Mouse (Mus musculus) myocyte (in vitro differentiated cells): Measurements from ENCODE around the gene Bglap.
"Not testable (repeated sequence)": the region's sequence is repeated elsewhere in the genome, so short reads cannot be mapped to it uniquely, and the experiment has no call there.

ENCODE experiments used
- CEBPB ChIP-seq: IDR thresholded peaks from 2 replicates; pipeline ENCODE4 v1.6.1; 2011; ENCODE audit warnings: mild to moderate bottlenecking, moderate library complexity; ENCODE audit not compliant: poor library complexity, insufficient read depth, severe bottlenecking
- E2F4 ChIP-seq: IDR thresholded peaks from one replicate; pipeline ENCODE4 v1.6.1; 2011; ENCODE audit warnings: mild to moderate bottlenecking, control low read depth, moderate library complexity; ENCODE audit not compliant: insufficient read depth
- MAX ChIP-seq: IDR thresholded peaks from one replicate; pipeline ENCODE4 v1.6.1; 2011; ENCODE audit warnings: low read depth, mild to moderate bottlenecking, control low read depth
- MYOD1 ChIP-seq, 3 experiments: IDR thresholded peaks; one replicate each; pipeline ENCODE4 v1.6.1; 2011; ENCODE audit warnings: control low read depth in 2 of 3, low read depth in 2 of 3, mild to moderate bottlenecking in 2 of 3, moderate library complexity in 1 of 3; ENCODE audit not compliant: insufficient read length in 2 of 3, control insufficient read depth in 1 of 3
- MYOG ChIP-seq, 3 experiments: IDR thresholded peaks; one replicate each; pipeline ENCODE4 v1.6.1; 2011; ENCODE audit warnings: control low read depth in 2 of 3, low read depth in 2 of 3, mild to moderate bottlenecking in 2 of 3; ENCODE audit not compliant: insufficient read length in 2 of 3, control insufficient read depth in 1 of 3, insufficient read depth in 1 of 3
- POLR2A ChIP-seq: IDR thresholded peaks from one replicate; pipeline ENCODE4 v1.6.1; 2011; ENCODE audit warnings: low read depth, mild to moderate bottlenecking, control low read depth, moderate library complexity; ENCODE audit not compliant: insufficient read length
- POLR2AphosphoS2 ChIP-seq: IDR thresholded peaks from one replicate; pipeline ENCODE4 v1.6.1; 2011; ENCODE audit warnings: low read depth, control low read depth; ENCODE audit not compliant: insufficient read length
- SRF ChIP-seq: IDR thresholded peaks from one replicate; pipeline ENCODE4 v1.6.1; 2011; ENCODE audit warnings: low read depth; ENCODE audit not compliant: control insufficient read depth, insufficient read length
- TCF12 ChIP-seq: IDR thresholded peaks from one replicate; pipeline ENCODE4 v1.6.1; 2011; ENCODE audit warnings: mild to moderate bottlenecking, control low read depth; ENCODE audit not compliant: poor library complexity, insufficient read depth, severe bottlenecking
- USF1 ChIP-seq: IDR thresholded peaks from one replicate; pipeline ENCODE4 v1.6.1; 2011; ENCODE audit warnings: low read depth, mild to moderate bottlenecking, control low read depth, moderate library complexity

DNA sequence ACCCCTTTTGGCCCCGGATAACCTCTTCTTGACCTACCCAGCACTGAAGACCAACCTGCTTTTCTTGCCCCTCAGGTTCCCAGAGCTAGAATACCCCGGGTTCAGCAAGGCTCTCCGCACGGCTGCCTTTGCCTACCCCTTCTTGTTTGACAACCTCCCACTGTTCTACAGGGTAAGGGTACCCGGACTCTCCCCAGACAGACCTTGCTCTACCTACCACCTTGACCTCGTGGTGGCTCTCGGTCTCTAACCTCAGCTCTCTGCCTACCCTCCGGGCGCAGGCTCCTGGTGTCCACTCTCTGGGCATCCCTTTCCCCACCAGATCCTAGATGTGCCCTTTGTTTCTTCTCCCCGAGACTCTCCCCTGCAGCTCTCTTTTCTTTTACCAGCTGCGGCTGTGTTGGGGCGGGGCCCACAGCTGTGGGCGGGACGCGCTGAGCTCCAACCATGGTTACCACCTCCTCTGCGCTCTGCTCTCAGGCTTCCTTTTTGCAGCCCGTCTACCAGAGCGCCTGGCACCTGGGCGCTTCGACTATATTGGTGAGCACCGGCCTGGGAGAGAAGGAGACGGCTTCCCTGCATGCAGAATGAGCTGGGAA lies 17.3 kb downstream of the Bglap start:
- TF ChIP-seq POLR2A; TCF12; MYOD1 (IDR thresholded peaks at IDR 0.05; ENCODE audit: control insufficient read depth in 1 of 3, insufficient read length in 2 of 3, low read depth in 2 of 3); E2F4; POLR2AphosphoS2; USF1; MAX; MYOG (IDR thresholded peaks at IDR 0.05; ENCODE audit: control insufficient read depth in 1 of 3, insufficient read depth in 1 of 3, insufficient read length in 2 of 3, low read depth in 2 of 3); SRF; CEBPB: not testable (repeated sequence)
